Mouse (Mus musculus): ENCODE measurements around the gene Rgs7bp.
"Not testable (repeated sequence)": the region's sequence is repeated elsewhere in the genome, so short reads cannot be mapped to it uniquely, and the experiment has no call there.

The Rgs7bp gene

DNA sequence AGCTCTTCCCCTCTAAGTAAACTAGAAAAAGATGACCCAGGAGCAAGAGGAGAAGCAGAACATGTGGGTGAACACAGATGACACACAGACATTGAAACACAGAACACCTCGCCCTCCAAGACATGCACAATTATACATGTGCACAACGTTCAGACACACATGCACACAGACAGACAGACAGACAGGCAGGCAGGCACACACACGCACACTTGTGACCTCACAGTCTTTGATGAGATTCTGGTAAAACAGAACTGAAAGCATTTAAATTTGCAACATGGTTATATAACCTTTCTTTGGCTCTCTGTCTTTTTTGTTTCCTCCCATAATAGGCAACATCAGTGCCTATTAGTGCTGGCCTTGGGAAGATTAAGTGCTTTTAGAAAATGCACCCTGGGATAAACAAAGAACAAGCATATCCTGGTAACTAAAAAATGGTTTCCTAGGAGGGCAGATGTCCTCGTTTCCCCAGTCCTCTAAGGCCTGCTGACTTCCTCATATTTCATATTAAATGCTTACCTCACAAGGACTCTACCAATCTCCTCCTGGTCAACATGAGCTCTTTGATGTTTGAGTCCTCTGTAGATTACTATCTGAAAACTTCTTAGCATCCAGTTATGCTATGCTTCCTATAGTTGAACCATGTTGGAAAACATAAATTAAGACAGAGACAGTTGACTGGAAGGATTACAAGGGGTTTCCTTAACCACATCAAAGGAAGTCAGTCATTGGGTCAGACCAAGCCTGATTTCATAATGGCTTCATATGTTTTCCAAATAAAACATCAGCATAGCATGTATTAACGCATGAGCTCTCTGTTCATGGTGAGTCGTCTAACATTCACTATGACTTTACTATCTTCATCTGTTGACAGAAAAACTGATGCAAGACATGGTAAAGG, 122.8 kb downstream of the Rgs7bp start:
- DNase-seq = no peak

DNA sequence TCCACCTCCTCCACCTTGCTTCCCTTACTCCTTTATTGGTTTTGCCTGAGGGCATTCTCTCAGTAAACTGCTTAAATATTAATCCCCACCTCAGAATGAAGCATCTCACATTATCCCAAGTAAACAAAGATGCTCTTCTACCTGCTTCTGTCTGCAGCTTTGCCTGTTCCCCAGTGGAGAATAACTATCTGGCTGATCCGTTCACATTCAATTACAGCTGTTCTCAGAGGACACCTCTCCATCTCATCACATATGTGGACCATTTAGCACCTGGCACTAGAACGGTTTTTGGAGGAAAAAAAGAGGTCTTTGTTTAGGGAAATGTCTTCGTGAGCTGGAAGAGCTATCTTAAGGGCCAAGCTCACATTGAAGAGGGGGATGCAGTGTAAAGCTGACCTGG, 123.9 kb downstream of the Rgs7bp start:
- no peak for DNase-seq

DNA sequence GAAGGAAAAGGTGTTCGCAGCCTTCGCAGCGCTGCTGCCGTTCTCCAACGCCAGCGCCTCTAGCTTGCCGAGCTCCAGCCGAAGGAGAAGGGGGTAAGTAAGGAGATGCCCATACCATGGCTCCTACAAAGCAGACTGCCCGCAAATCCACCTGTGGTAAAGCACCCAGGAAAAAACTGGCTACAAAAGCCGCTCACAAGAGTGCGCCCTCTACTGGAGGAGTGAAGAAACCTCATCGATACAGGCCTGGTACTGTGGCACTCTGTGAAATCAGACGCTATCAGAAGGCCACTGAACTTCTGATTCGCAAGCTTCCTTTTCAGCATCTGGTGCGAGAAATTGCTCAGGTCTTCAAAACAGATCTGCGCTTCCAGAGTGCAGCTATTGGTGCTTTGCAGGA, 136.1 kb downstream of the Rgs7bp start:
- peak; percentile 7 for DNase-seq

GRCm38 (mm10) chr13:104916771-104917170, 138.0 kb downstream of the Rgs7bp start:
- DNase-seq = not testable (repeated sequence)

DNA sequence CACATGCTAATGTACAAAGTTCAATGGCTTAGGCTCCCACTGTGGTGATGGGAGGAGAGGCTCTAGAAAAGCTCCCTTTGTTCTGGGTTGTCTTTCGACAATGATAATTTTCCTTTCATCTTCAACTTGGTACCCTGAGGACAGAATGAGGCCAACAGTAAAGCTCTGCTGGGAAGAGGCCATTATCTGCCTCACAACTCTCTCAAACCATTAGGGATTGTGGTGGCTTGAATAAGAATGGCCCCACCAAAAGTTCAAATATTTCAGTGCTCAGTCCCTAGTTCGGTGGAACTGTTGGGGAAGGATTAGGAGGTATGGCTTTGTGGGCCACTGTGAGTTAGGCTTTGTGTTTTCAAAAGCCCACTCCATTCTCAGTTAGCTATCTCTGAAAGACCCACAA, 138.6 kb downstream of the Rgs7bp start:
- DNase-seq = no peak

DNA sequence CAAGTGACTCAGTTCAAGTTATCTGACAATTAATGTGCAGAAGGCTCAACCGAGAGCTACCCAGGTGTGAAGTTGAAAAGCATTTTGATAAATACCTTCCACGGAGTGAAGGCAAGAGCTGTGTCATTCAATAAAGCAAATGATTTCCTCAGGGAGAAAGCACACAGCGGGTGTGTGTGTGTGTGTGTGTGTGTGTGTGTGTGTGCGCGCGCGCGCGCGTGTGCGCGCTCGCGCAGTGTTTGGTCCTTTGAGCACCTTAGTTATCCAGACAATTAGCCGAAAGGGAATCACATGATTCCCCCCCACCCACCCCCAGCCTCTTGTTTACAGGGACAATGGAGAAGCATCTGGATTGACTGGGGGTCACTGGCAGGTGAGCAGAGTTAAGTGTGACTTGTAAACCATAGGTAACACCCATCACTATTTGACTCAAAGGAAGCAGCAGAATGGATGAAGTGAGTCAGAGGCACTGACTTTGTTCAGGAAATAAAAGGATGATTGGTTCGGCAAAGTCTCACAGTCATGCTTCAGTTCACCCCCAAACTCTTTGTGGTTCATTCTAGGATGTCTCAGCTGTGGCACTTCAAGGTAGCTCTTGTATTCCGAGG, 140.3 kb downstream of the Rgs7bp start:
- no peak for DNase-seq

DNA sequence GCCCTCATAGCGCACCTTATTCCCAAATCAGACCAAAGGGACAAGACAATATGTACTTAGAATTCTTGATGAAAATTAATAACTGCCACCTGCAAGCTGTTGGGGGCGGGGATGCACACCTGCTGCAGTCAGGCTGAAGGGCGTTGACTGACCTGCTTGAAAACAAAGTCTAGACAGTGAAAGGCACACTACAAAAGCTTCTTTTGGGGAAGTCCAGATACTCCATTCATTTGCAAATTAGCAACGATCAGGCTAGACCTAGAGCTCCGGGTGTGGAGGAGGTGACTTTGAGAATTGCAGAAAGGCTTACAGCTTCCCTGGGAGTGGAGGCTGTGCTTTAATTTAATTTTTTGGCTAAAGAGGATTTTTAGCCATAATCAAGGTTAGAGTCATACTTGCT, 143.1 kb downstream of the Rgs7bp start:
- not testable (repeated sequence) for DNase-seq

- DNase-seq = not testable (repeated sequence)
Measured at GRCm38 (mm10) chr13:104911006-104911405, 143.7 kb downstream of the Rgs7bp start.

DNA sequence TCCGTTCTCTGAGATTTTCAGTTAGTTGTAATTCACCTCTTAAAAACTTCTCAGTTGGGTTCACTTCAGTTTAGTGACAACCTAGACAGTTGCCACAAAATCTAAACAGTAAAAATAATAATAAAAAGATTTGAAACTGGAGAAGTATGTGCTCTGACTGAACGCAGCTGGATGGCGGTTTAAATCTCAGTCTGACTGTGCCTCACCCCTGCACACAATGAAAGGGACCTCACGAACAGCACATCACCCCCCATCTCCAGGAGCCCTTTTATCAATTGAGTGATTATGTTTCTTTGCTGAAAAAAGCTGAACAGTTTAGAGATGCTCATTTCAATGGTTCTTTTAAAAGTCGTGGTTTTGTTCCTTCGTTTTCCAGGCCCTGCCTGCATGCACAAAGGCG, 146.0 kb downstream of the Rgs7bp start:
- DNase-seq = no peak
